Mouse (Mus musculus) midbrain, postnatal 0 days (tissue): ENCODE results near the gene Gm29644. TPM values are rescaled to one million over a fixed set of nuclear protein-coding genes. Genes with fewer than 3 reads are reported as not detected.
"Not testable (repeated sequence)": the region's sequence is repeated elsewhere in the genome, so short reads cannot be mapped to it uniquely, and the experiment has no call there.

Experiments used
- ATAC-seq: fragments of 200-750 bp; cut with Nextera tagmentation; 2 replicates; pipeline ENCODE4 v1.8.0; 2017; ENCODE audit warnings: moderate number of reproducible peaks, mild to moderate bottlenecking, moderate TSS enrichment, moderate library complexity; ENCODE audit not compliant: low FRiP score
- DNase-seq: peaks from one replicate; pipeline ENCODE4 v3.0.0-alpha.2; 2015; ENCODE audit warnings: low spot score
- H3K27ac ChIP-seq: fragments of 300-500 bp; sonication (generic); 2 replicates; pipeline ENCODE4 v1.5.1; 2014; ENCODE audit warnings: low read depth, mild to moderate bottlenecking, low read length, mixed read lengths
- H3K27me3 ChIP-seq: fragments of 300-500 bp; sonication (generic); 2 replicates; pipeline ENCODE4 v1.6.1; 2014; ENCODE audit warnings: low read length, control low read depth, mixed read lengths; ENCODE audit not compliant: insufficient read depth
- H3K36me3 ChIP-seq: fragments of 300-500 bp; sonication (generic); 2 replicates; pipeline ENCODE4 v1.6.1; 2014; ENCODE audit warnings: low read length, control low read depth, mixed read lengths; ENCODE audit not compliant: insufficient read depth
- H3K4me1 ChIP-seq: fragments of 300-500 bp; sonication (generic); 2 replicates; pipeline ENCODE4 v1.6.1; 2014; ENCODE audit warnings: mild to moderate bottlenecking, control low read depth, antibody characterized with exemption, low read length, mixed read lengths; ENCODE audit not compliant: insufficient read depth
- H3K4me2 ChIP-seq: fragments of 300-500 bp; sonication (generic); 2 replicates; pipeline ENCODE4 v1.6.1; 2014; ENCODE audit warnings: low read depth, mild to moderate bottlenecking, low read length, mixed read lengths; ENCODE audit not compliant: poor library complexity, severe bottlenecking
- H3K4me3 ChIP-seq: fragments of 300-500 bp; sonication (generic); 2 replicates; pipeline ENCODE4 v1.5.1; 2014; ENCODE audit warnings: low read depth, mild to moderate bottlenecking, low read length, moderate library complexity
- H3K9ac ChIP-seq: fragments of 300-500 bp; sonication (generic); replicated peaks from 2 replicates; pipeline ENCODE4 v1.6.1; 2014; ENCODE audit warnings: mild to moderate bottlenecking, low read length, moderate library complexity, mixed read lengths; ENCODE audit not compliant: poor library complexity, severe bottlenecking
- H3K9me3 ChIP-seq: fragments of 300-500 bp; sonication (generic); 2 replicates; pipeline ENCODE4 v1.6.1; 2016; ENCODE audit warnings: low read length, control low read depth
- WGBS: fragments of 180-500 bp; shearing (Covaris S2); extraction: QIAGEN DNeasy Blood & Tissue Kit; methylation state at CpG from one replicate; pipeline ENCODE4 v1.1.7; 2014; 5-methylcytosine and 5-hydroxymethylcytosine counted together
- polyA plus RNA-seq: library from polyadenylated mRNA; unstranded; fragments of >200 nt; fragmentation: Nextera tagmentation; extraction: Ambion mirVana; gene quantifications from 2 replicates; pipeline ENCODE4 v1.2.1, GENCODE M21; 2015
- total RNA-seq: library from RNA; depleted of rRNA; stranded (reverse); fragments of >200 nt; gene quantifications from 2 replicates; pipeline ENCODE4 v1.2.3, GENCODE M21; 2014; rRNA removed

Gm29644 gene
- total RNA-seq (not detected in 2 replicates), polyA plus RNA-seq (not detected in 2 replicates)

GRCm38 (mm10) chrY:70303187-70303586 lies at the start of gene Gm29644, which contains the start of gene Gm29423:
TSS of gene Gm29644 (minus strand) at chrY:70303343.
TSS of gene Gm29423 (minus strand) at chrY:70303287.
- DNase-seq, H3K4me1 ChIP-seq, H3K9me3 ChIP-seq, H3K9ac ChIP-seq, ATAC-seq, H3K4me3 ChIP-seq, H3K4me2 ChIP-seq, H3K36me3 ChIP-seq, H3K27me3 ChIP-seq, H3K27ac ChIP-seq: not testable (repeated sequence)
- WGBS, result no CpG with 5 or more reads among the region's 2 CpGs

GRCm38 (mm10) chrY:70273542-70273941 lies 29.6 kb downstream of the Gm29644 start, which contains the start of gene Gm21118:
TSS of gene Gm21118 (minus strand) at chrY:70273642.
- not testable (repeated sequence) for H3K4me3 ChIP-seq, H3K27me3 ChIP-seq, H3K27ac ChIP-seq, H3K4me1 ChIP-seq, H3K9ac ChIP-seq, H3K4me2 ChIP-seq, DNase-seq, H3K36me3 ChIP-seq, H3K9me3 ChIP-seq, ATAC-seq
- no CpG with 5 or more reads among the region's 4 CpGs for WGBS

Other genes with a start within 250 kb of the Gm29644 start
- not detected in 2 replicates for gene Gm21118, start 29.7 kb downstream of the Gm29644 start, total RNA-seq
- not detected in 2 replicates for gene Gm21118, start 29.7 kb downstream of the Gm29644 start, polyA plus RNA-seq
- gene Gm29423, start 56 bp downstream of the Gm29644 start, total RNA-seq, result not detected in 2 replicates
- gene Gm29423, start 56 bp downstream of the Gm29644 start, polyA plus RNA-seq, result not detected in 2 replicates
- gene Gm20888, start 138.5 kb upstream of the Gm29644 start, total RNA-seq, result not detected in 2 replicates
- not detected in 2 replicates for gene Gm20888, start 138.5 kb upstream of the Gm29644 start, polyA plus RNA-seq